Mouse (Mus musculus) embryonic facial prominence, embryonic 14.5 days (tissue): ENCODE data around the gene Nanos1. TPM values are rescaled to one million over a fixed set of nuclear protein-coding genes. Genes with fewer than 3 reads are reported as not detected.

ENCODE experiments used
- ATAC-seq: fragments of 200-750 bp; cut with Nextera tagmentation; 2 replicates; pipeline ENCODE4 v1.8.0; 2017; ENCODE audit warnings: low read depth, moderate number of reproducible peaks, moderate TSS enrichment
- DNase-seq: peaks from one replicate; pipeline ENCODE4 v3.0.0-alpha.2; 2015; ENCODE audit warnings: low spot score
- H3K27ac ChIP-seq: fragments of 300-500 bp; sonication (generic); replicated peaks from 2 replicates; pipeline ENCODE4 v1.5.1; 2014; ENCODE audit warnings: low read depth, mild to moderate bottlenecking, low read length, moderate library complexity
- H3K27me3 ChIP-seq: fragments of 300-500 bp; sonication (generic); replicated peaks from 2 replicates; pipeline ENCODE4 v1.6.1; 2014; ENCODE audit warnings: low read length; ENCODE audit not compliant: control insufficient read depth, insufficient read depth
- H3K36me3 ChIP-seq: fragments of 300-500 bp; sonication (generic); 2 replicates; pipeline ENCODE4 v1.6.1; 2014; ENCODE audit warnings: low read length, mixed read lengths; ENCODE audit not compliant: control insufficient read depth, insufficient read depth
- H3K4me1 ChIP-seq: fragments of 300-500 bp; sonication (generic); 2 replicates; pipeline ENCODE4 v1.6.1; 2014; ENCODE audit warnings: antibody characterized with exemption, low read length; ENCODE audit not compliant: control insufficient read depth, insufficient read depth
- H3K4me2 ChIP-seq: fragments of 300-500 bp; sonication (generic); 2 replicates; pipeline ENCODE4 v1.6.1; 2014; ENCODE audit warnings: low read depth, mild to moderate bottlenecking, low read length, moderate library complexity, mixed read lengths
- H3K4me3 ChIP-seq: fragments of 300-500 bp; sonication (generic); 2 replicates; pipeline ENCODE4 v1.5.1; 2014; ENCODE audit warnings: low read depth, mild to moderate bottlenecking, low read length
- H3K9ac ChIP-seq: fragments of 300-500 bp; sonication (generic); 2 replicates; pipeline ENCODE4 v1.6.1; 2014; ENCODE audit warnings: low read depth, mild to moderate bottlenecking, low read length, moderate library complexity, mixed read lengths
- H3K9me3 ChIP-seq: fragments of 300-500 bp; sonication (generic); 2 replicates; pipeline ENCODE4 v1.6.1; 2016; ENCODE audit warnings: low read length; ENCODE audit not compliant: control insufficient read depth
- WGBS: fragments of 180-500 bp; shearing (Covaris S2); extraction: QIAGEN DNeasy Blood & Tissue Kit; methylation state at CpG from one replicate; pipeline ENCODE4 v1.1.7; 2014; 5-methylcytosine and 5-hydroxymethylcytosine counted together
- microRNA-seq: library from miRNA; unstranded; fragments of <30 nt; microRNA quantifications from one replicate; pipeline ENCODE4, GENCODE M21; 2016; ENCODE audit warnings: borderline number of aligned reads
- polyA plus RNA-seq: library from polyadenylated mRNA; unstranded; fragments of >200 nt; fragmentation: Nextera tagmentation; extraction: Ambion mirVana; gene quantifications from 2 replicates; pipeline ENCODE4 v1.2.1, GENCODE M21; 2014

Nanos1 gene
- polyA plus RNA-seq, 1 experiment from 2014 or later: 2.1 TPM

DNA sequence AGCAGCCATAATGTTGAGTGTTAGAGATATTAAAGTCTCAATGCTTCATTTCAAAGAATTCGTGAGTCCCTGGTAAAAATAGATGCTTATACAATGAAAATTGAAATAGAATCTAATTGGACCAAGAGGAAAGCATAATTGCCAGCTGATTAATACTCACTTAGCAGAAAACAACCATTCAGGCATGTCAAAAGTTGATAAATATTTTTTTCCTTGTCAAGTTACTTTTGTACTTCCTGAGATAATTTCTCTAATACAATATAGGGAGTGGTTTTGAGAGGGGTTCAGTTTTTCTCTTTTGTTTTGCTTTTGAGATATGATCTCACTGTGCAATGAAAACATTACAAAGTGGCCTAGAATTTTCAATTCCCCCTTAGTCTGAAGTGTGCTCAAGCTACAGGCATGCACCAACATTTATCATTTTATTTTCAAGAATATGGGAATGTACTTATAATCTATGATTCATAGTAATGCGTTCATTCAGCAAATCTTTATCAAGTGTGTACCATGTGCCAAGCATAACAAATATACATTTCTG lies 37.5 kb downstream of the Nanos1 start:
- peaks cover 4% of the 10 kb centered on the region; the same call in 1 of the 2 replicates for H3K4me1 ChIP-seq
- H3K27ac ChIP-seq: no peak overlapping the region
- no peaks in the 10 kb centered on the region for H3K27me3 ChIP-seq
- H3K4me2 ChIP-seq: no peak overlapping the region
- no peak overlapping the region for H3K9ac ChIP-seq
- ATAC-seq: no peak
- 85% methylated on average over 2 of the region's 2 CpGs for WGBS
- H3K36me3 ChIP-seq: no peaks in the 10 kb centered on the region
- H3K9me3 ChIP-seq: no peaks in the 10 kb centered on the region
- no peak for DNase-seq
- H3K4me3 ChIP-seq: no peak overlapping the region

GRCm38 (mm10) chr19:60795244-60795643 lies 39.5 kb downstream of the Nanos1 start:
- no peak overlapping the region for H3K9ac ChIP-seq
- H3K27me3 ChIP-seq: no peaks in the 10 kb centered on the region
- DNase-seq (no peak), ATAC-seq (no peak)
- no peaks in the 10 kb centered on the region for H3K9me3 ChIP-seq
- no peaks in the 10 kb centered on the region for H3K36me3 ChIP-seq
- no peak overlapping the region for H3K4me3 ChIP-seq
- no peak overlapping the region for H3K4me2 ChIP-seq
- H3K27ac ChIP-seq: no peak overlapping the region
- 86% methylated on average over 2 of the region's 2 CpGs for WGBS
- H3K4me1 ChIP-seq: no peaks in the 10 kb centered on the region

DNA sequence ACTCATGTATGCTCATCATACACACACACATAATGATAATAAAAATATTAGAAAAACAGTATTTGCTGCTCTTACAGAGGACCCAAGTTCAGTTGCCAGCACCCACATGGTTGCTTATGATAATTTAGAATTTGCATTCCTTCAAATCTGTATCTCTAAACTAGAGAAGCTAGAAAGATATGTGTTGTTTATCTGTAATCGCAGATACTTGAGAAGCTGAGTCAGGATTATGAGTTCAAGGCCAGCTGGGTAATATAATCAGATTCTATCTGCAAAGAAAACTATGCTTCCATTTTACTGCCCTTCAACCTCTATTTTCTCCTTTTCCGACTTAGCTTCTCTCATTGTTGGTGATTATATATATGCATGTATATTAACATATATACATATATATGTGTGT lies 41.6 kb downstream of the Nanos1 start:
- Histone ChIP-seq H3K9ac (no peak overlapping the region), H3K4me2 (no peak overlapping the region), H3K27ac (no peak overlapping the region), H3K4me3 (no peak overlapping the region), H3K27me3 (no peaks in the 10 kb centered on the region), H3K9me3 (no peaks in the 10 kb centered on the region), H3K4me1 (no peaks in the 10 kb centered on the region), H3K36me3 (no peaks in the 10 kb centered on the region)
- 89% methylated on average over 2 of the region's 2 CpGs for WGBS
- DNase-seq (no peak), ATAC-seq (no peak)

- DNase-seq (no peak), ATAC-seq (no peak)
- Histone ChIP-seq H3K4me3 (no peak overlapping the region), H3K4me1 (no peaks in the 10 kb centered on the region), H3K27ac (no peak overlapping the region), H3K9ac (no peak overlapping the region), H3K4me2 (no peak overlapping the region), H3K27me3 (no peaks in the 10 kb centered on the region), H3K36me3 (no peaks in the 10 kb centered on the region), H3K9me3 (no peaks in the 10 kb centered on the region)
- WGBS: 75% methylated on average over 7 of the region's 7 CpGs
Observed at GRCm38 (mm10) chr19:60799867-60800569, 44.2 kb downstream of the Nanos1 start.

DNA sequence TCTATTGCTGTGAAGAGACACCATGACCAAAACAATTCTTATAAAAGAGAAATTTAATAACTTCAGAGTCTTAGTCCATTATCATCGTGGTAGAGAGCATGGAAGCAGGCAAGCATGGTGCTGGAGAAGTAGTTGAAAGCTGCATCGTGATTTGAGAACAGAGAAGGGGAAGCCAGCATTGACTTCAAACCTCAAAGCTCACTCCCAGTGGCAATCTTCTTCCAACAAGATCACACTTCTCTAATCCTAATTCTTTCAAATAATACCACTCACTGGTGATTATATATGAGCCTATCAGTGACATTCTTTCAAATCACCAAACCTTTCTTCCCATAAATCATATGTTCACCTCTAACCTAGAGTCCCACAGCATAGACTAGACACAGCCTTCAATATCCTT lies 49.1 kb downstream of the Nanos1 start:
- H3K4me2 ChIP-seq: no peak overlapping the region
- 64% methylated on average over 2 of the region's 2 CpGs for WGBS
- H3K4me1 ChIP-seq: no peaks in the 10 kb centered on the region
- no peak overlapping the region for H3K9ac ChIP-seq
- DNase-seq (no peak), ATAC-seq (no peak)
- H3K27me3 ChIP-seq: no peaks in the 10 kb centered on the region
- H3K4me3 ChIP-seq: no peak overlapping the region
- H3K27ac ChIP-seq: no peak overlapping the region
- H3K36me3 ChIP-seq: no peaks in the 10 kb centered on the region
- H3K9me3 ChIP-seq: no peaks in the 10 kb centered on the region

Small RNA genes within 50 kb of the gene (microRNA-seq; reads per million reads assigned to microRNA genes)
- not detected for gene mmu-mir-3084-1

Other genes with a start within 250 kb of the Nanos1 start
- 23.6 and 24.0 TPM in 2 replicates for gene Cacul1, start 175.0 kb upstream of the Nanos1 start, polyA plus RNA-seq
- gene Eif3a, start 34.7 kb downstream of the Nanos1 start, polyA plus RNA-seq: 165 and 168 TPM in 2 replicates
- 40.8 and 46.8 TPM in 2 replicates for gene Fam45a, start 55.6 kb downstream of the Nanos1 start, polyA plus RNA-seq
- 8.4 and 10.1 TPM in 2 replicates for gene Sfxn4, start 105.5 kb downstream of the Nanos1 start, polyA plus RNA-seq
- 121 and 123 TPM in 2 replicates for gene Prdx3, start 118.6 kb downstream of the Nanos1 start, polyA plus RNA-seq
- gene Grk5, start 133.8 kb downstream of the Nanos1 start, polyA plus RNA-seq: 2.2 and 2.8 TPM in 2 replicates